Mouse (Mus musculus) ZHBTc4 (cell line): Measurements from ENCODE around the gene Rpf1.

Experiments used
- DNase-seq: peaks from one replicate; pipeline ENCODE4 v3.0.0-alpha.2; 2011; ENCODE audit warnings: low read depth, low spot score

Rpf1 gene

DNA sequence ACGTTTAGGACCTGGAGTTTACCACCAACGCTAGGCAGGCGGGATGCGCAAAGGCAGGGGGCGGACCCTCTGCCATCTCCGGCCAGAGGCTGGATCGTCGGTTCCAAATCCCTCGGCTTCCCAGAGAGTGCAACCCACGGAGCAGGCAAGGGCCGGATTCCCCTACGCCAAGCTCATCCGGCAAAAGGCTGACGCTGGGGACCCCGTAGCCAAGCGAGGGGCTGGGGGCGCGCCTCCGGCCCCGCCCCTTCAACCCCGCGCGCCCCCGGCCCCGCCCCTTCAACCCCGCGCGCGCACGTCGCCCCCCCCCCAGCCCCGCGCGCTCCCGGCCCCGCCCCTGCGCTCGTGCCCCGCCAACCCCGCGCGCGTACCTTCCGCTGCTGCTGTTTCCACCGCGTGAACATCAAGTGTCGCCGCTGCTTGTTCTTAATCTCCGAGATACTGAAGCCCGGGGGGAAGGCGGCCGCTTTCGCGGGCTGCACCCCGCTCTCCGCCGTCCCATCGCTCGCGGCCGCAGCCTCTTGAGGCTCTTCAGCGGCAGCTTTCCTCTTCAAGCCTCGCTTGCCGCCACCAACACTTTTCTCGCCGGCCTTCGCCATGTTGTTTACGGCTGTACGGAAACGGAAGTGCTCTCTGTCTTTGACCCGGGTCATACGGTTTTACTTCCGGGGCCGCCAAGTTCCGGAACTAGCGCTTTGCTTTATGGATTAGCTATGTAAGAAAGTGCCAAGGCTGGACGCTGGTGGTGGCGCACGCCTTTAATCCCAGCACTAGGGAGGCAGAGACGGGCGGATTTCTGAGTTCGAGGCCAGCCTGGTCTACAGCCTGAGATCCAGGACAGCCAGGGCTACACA is at the start of gene Rpf1:
Gene Rpf1 (minus strand): TSS at position 632 of the 854 bp plus-strand sequence.
- peak; percentile 95 for DNase-seq

- no peak for DNase-seq
Observed at GRCm38 (mm10) chr3:146570939-146571338, 49.7 kb upstream of the Rpf1 start.

DNA sequence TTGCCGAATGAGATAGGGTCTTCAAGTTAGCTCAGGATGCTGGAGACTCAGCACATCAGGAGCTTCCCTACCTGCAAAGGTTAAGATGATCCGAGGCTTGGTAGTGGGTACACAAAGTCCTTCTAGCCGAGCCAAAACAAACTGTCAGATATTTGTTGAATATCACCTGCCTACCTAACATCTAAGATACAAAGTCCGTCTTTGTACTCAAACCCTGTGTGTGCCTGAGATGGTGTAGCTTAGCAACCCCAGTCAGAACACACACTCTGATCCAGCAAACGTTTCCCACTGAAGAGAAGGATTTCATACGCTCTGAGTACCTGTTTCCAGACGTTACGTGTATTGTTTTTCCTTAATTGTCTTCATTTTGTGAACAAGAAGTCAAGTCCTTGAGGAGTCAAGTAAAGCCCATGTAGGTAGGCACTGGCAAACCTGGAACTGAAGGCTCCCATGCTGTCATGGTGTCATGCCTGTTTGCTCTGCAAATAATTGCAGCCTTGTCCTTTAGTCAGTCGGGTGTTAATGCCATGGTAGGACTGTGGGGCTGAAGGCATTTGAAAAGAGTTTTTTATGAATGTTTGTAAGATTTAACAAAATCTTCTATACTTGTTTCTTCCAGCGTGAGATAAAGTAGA is 49.0 kb upstream of the Rpf1 start, which contains the start of gene Uox:
Gene Uox (plus strand): TSS at position 279 of the 635 bp plus-strand sequence.
- no peak for DNase-seq

GRCm38 (mm10) chr3:146569594-146569993 is 48.4 kb upstream of the Rpf1 start:
- DNase-seq = no peak

GRCm38 (mm10) chr3:146567884-146568530 is 46.8 kb upstream of the Rpf1 start:
- no peak for DNase-seq

DNA sequence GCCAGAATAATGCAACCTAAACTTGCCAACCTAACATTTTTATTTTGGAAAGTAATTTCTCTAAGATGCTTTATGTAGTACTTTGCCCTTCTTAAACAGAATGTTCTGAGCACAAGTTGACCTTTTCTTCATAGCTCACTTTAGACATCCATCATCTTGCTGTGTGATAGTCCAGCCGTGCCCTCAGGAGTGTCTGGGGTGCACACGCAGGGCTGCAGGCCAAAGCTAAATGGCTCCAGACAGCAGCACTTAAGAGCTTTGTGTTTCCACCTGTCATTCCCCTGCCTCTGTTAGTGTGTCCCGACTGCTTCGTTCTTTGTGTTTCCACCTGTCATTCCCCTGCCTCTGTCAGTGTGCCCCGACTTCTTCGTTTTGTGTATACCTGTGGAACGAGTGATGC is 46.1 kb upstream of the Rpf1 start:
- no peak for DNase-seq

GRCm38 (mm10) chr3:146565065-146565411 is 43.8 kb upstream of the Rpf1 start:
- no peak for DNase-seq

DNA sequence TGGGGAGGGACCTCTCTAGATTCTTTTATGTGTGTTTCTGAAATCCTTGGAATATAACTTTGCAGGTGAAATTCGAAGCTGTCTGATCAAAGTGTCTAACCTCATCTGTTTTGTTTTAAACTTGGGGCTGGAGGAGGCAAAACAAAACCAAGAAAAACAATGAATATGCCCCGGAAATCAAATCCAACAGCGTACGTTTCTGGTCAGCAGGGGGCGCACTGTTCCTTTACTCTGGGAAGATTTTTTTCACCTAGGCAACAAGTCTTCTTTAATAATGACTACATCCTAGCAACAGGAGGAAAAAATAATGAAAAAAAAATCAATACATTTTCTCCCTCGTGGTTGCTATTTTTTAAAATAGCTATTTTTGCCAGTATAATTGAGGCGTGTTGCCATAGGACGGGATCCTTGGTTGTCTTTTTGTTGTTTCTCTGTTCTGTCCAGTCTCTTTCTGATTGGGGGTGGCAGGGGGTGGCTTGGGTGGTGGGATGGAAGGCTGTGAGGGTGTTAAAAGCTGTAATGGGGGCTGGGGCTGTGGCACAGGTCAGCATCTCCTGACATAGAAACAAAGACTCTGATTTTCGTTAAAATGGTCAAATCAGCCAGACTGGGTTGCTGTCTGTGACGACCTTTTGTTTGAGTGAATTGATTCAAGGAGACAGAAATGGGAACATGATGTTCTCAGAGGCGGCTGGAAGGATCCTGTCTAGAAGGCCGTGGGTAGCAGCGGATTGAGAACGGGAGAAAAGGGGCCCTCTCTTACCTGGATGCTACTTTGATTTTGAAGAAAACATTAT is 43.2 kb upstream of the Rpf1 start:
- DNase-seq = peak; percentile 69

GRCm38 (mm10) chr3:146562936-146563335 is 41.7 kb upstream of the Rpf1 start:
- peak; percentile 63 for DNase-seq

DNA sequence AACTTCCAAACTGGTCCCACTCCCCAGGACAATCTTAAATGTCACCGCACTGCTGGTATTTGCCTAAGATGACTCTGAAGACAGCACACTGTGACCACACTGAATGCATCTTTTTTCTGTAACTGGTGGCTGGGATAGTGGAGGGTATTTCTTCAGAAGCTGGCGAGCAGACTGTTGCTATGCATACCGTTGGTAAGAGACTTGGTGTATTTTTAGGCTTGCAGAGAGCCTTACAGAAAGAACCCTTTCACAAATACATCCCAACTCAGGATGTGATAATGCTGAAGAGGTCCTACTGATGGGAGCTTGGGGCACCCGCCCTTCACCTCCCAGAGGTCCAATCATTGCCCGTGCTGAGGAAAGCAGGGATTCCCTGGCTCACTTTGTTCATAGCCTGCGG is 36.3 kb upstream of the Rpf1 start:
- DNase-seq = no peak

GRCm38 (mm10) chr3:146556567-146556966 is 35.3 kb upstream of the Rpf1 start:
- no peak for DNase-seq

DNA sequence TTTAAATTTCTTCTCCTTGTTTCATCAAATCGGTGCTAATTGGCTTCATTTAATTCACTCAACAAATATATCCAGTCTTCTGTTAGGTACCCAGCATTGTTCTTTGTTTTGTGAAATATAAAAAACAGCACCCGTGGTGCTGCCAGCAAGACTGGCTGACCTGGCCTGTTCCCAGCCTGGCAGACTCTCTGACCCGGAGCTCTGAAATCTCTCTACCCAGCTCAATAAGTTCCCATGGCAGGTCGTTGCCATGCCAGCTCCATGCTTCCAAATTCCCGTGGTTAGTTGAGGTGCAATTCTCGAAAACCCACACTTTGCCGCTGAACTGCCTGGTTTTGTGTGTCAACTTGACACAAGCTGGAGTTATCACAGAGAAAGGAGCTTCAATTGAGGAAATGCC is 33.6 kb upstream of the Rpf1 start:
- no peak for DNase-seq

DNA sequence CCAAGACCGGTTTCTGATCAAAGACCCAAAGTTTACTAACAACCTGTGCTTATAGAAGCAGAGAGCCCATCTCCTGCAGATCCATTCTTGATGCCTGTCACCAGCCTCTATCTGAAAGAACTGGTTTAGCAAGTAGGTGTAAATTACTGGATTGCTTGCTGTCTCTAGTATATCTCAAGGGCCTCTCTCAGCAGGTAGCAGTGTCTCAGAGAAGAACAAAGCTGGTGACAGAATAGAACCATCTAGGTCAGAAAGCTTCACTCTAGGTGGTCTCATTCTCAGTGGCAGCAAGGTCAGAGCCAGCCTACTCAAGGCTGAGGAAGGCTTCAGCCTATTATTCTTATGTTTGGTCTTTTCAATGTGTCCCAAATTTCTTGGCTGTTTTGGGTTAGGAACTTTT is 22.4 kb upstream of the Rpf1 start:
- DNase-seq = peak; percentile 44

GRCm38 (mm10) chr3:146540521-146541273 is 19.5 kb upstream of the Rpf1 start:
- DNase-seq = no peak

GRCm38 (mm10) chr3:146534986-146535385 is 13.8 kb upstream of the Rpf1 start:
- DNase-seq = peak; percentile 52

DNA sequence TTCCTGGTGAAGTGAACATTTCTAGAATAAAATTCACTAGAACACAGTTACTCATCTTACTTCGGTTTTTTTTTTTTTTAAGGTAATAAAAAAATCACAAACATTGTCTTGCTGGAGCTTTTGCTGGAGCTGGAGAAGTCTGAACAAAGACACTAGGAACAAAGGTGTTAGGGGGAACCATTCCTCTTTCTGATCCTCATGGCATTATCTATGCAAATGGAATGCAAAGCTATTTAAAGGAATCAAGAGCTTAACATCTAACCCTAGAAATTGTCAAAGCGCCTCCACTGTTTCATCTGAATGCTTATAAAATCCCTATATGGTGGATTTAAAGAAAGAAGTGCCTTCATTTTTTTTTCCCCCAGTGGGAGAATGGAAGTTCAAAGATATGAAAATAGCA is 7.1 kb upstream of the Rpf1 start:
- DNase-seq = no peak

DNA sequence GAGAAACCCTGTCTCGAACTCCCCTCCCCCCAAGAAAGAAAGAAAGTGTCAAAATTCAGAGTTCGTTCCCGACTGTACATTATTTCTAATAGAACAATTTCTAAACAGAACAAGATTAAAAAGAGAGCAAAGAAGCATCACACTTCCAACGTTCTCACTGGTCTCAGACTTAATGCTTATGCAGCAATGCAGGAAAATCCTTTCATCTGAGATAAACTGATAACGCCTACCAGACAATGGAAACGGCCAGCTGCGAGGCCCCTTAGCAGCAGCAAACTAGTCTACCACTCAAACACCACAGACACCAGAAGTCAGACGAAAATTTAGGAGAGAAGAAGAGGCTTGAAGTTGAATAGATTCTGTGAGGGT is 407 bp upstream of the Rpf1 start:
- DNase-seq = peak; percentile 45

DNA sequence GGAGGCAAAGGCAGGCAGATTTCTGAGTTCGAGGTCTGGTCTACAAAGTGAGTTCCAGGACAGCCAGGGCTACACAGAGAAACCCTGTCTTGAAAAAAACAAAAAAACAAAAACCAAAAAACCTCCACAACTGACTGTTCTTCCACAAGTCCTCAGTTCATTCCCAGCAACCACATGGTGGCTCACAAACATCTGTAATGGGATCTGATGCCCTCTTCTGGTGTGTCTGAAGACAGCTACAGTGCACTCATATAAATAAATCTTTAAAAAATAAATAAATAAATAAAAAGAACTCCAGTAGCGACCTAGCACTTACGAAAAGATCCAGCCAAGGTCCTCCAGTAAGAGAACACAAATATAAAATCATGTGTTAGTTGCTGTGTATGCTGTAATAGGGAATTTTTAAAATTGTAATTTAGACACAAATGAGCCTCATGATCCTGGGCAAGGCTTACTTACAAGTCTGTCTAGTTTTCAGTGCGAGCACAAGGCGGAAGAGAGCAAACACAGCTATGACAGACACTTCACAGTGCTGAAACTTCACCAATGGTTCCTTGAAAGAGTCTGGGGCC is 917 bp downstream of the Rpf1 start:
- no peak for DNase-seq

- no peak for DNase-seq
Observed at GRCm38 (mm10) chr3:146506711-146507110, 14.5 kb downstream of the Rpf1 start.

GRCm38 (mm10) chr3:146501601-146502123 is 19.6 kb downstream of the Rpf1 start:
- DNase-seq = no peak

DNA sequence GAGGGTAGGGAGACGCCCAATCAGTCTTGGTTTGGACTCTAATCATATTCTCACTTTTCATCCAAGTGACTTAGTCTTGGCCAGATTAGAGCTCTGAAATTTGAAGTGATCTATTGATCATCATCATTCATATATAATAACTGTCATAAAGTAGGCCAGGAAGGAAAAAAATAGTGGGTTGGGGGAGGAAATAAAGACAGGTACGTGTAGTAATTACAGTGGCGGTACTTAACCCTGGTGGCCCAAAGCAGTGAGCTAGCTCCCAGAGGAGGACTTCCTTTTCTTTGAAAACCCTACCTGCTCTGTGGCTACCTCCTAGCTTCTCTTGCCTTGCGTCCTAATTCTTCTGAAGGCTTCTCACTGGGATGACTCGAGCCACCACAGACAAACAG is 20.4 kb downstream of the Rpf1 start:
- no peak for DNase-seq
